Mouse (Mus musculus): ENCODE measurements around the gene Gm11146.

Gene Gm11146

DNA sequence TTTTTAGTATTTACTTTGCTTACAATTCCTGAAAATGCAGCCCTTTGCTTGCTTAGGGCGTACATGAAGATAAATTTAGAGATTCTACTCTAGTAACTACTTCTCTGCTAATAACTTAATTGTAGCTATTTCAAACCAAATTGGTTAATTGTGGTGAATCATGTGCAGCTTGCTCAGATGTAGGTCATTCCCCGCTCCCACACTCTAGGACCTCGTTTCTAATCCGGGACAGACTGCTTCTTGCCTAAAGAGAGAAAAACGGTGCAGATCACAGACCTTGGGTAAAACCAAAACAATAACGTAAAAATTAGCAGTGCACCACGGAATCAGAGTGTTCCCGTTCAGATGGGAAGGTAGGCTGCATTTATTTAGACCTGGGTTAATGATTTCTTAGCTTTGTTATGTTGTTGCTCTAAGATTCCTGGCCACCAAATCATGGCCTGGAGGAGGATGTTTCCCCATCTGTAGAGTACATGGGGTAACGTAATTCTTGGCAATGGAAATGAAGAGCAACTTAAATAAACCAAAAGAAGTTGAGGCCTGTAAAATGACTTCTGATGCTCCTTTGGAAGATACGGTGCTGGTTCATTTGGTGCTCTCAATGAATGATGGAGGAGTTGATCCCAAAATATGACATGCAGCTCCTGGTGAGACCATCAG is 45.3 kb downstream of the Gm11146 start:
- no peak for DNase-seq (ENCODE audit: low read depth, low spot score)

DNA sequence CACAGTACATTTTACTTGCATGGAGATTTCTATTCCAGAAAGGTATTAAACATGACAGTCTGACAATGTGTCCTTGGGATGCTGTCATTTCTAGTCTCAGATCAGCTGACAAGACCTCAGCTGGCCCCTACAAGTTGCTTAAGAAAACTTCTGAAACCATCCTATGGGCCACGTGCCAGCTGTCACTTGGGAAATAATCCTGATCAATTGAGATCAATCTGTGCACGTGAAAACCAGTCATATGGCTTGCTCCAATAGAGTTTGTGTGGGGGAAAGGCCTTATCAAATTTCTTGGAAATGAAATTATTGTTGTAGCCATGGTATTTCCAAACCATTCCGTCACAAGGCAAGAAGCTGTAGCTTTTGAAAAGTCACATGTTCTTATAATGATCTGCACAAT is 50.8 kb downstream of the Gm11146 start:
- no peak for DNase-seq (ENCODE audit: low read depth, low spot score)

Measured in embryo, embryonic 11.5 days (tissue).